Mouse (Mus musculus) adrenal gland, postnatal 4 days (tissue): ENCODE measurements around the gene Gm17409. TPM values are rescaled to one million over a fixed set of nuclear protein-coding genes. Genes with fewer than 3 reads are reported as not detected.
A peak's percentile ranks its signal among the peaks of the same experiment; 100 is the strongest.

Source experiments
- DNase-seq, 2 experiments: peaks; one replicate each; pipeline ENCODE4 v3.0.0; 2021 to 2022; ENCODE audit warnings: low spot score in 2 of 2, mixed read lengths in 2 of 2
- long read RNA-seq, 2 experiments: library from polyadenylated mRNA; stranded (forward); transcript quantifications; one replicate each; pipeline ENCODE4 v2.0.0; 2021
- total RNA-seq, 2 experiments: library from RNA; stranded (reverse); gene quantifications; 2 replicates each; pipeline ENCODE4 v1.2.3; 2021

Gm17409 gene
- not detected for total RNA-seq
- long read RNA-seq, experiment 1: 0 reads
- long read RNA-seq, experiment 2: 0 reads

GRCm38 (mm10) chr2:58469816-58470215 lies at the start of gene Gm17409:
TSS of gene Gm17409 (plus strand) at chr2:58470116.
- DNase-seq: no peak

DNA sequence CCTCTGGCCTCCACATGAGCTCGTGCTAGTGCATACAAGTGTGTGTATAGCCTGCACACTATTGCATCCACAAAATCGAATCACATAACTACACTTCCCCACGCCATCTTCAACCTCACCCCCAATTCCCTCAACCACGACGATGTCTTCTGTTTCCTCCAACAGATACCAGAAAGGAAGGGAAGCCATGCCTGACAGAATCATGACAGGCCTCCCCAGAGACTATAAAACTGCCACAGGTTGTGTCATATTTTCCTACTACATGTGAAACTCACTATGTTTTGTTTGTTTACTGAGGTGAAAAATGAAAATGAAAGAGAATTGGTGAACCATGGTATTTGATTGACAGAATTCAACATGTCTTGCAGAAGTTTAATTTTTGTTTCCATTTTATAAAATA lies 46.6 kb upstream of the Gm17409 start:
- DNase-seq: no peak

GRCm38 (mm10) chr2:58425436-58426004 lies 44.4 kb upstream of the Gm17409 start:
- no peak for DNase-seq

- DNase-seq: no peak
These were observed 37.7 kb upstream of the Gm17409 start for GRCm38 (mm10) chr2:58432211-58432610.

DNA sequence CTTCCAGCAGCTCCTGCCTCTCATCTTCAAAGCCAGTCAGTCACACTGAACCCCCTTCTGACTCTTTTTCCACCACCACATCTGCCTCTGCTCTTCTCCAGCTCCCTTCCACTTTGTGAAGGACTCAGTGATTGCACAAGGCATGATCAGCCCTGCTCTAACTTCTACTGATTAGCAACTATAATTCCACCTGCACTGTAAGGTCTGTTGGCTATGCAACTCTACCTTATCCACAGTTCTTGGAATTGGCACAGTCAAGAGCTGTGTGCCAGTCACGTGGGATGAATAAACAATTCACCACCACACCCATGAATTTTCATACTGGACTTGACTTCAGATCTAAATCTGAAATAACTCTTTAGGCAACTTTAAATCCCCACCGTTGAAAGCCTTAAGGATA lies 36.6 kb upstream of the Gm17409 start:
- DNase-seq: no peak

- DNase-seq: no peak
These were observed 35.5 kb upstream of the Gm17409 start for GRCm38 (mm10) chr2:58434438-58434837.

DNA sequence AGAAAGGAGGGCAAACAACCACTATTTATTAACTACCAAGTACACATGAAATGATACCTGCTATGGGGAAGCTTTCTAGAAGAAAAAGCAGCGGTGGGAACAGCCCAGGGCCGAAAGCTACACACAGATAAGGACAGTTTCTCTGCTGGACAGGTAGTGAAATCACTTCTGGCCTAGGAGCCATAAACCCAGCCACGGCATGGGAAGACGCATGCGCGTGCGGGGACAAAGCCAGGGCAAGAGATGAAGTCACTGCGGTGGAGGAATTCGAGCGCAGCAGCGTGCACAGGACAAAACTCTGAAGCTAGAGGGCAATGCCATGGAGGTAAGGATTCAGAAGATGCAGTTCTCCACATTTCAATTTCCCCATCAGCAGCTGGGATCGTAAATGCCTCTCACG lies 34.4 kb upstream of the Gm17409 start:
- DNase-seq: no peak

DNA sequence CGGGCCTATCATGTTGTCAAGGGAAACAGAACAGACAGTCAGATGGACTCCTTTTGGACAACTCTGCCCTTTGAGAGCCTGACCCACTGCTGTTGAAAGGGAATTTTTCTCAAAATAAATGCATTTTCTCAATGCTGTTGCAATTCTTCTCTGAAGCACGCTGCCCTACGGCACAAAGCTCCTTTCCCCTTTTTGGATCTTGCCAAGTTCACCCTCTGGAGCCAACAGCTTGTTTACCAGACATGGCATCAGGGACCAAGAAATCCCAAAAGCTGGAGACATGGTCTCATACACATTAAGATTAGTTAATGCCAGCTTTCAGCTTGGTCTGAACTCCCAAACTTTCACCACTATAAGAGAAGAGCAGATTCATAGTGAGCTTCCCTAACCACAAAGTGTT lies 33.0 kb upstream of the Gm17409 start:
- DNase-seq: no peak

GRCm38 (mm10) chr2:58443163-58443562 lies 26.8 kb upstream of the Gm17409 start:
- DNase-seq: no peak

DNA sequence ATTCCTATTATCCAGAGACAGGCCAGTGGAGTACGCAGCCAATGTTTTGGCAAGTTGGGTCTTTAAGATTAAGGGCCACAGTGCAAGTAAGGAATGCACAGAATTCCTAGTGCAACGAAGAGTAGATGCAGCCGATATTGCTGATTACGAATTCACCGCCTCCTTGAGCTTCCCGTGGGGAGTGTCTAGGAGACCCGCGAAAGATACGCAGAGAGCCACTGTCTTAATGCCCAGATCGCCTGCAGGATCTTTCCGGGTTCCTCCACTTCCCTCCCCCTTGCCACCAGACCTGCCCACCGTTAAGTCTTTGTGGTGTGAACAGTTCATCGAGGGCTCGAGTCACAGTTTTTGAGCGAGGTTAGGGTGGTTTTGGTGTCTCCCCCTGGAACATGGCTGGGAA lies 22.9 kb upstream of the Gm17409 start:
- no peak for DNase-seq

DNA sequence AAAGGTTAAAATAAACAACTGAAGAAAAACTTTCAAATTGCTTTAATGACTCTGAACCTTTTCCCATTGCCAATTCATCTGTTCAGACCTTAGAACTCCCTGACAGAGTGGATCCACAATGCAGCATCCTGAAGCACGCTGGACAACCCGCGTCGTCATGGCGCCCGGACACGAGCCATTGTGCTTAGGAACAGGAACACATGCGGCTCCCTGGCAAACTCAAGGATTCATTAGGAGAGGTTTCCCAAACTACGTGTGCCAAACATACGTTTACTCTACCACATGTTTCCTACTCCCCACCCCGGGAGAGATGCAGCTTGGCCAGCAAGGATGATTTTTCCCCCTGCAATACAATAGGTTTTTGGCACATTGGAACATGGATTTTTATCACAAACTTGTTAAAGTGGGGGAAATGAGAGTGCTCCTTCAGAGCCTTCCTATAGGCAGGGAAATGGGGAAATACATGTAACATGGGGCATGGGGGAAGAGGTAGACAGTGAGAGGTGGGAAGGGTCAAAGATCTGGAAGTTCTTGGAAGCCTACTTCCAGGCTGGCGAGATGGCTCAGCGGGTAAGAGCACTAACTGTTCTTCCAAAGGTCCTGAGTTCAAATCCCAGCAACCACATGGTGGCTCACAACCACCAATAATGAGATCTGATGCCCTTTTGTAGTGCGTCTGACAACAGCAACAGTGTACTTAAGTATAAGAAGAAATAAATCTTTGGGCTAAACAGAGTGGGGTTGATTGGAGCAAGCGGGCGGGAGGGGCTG lies 15.6 kb upstream of the Gm17409 start:
- DNase-seq: no peak

DNA sequence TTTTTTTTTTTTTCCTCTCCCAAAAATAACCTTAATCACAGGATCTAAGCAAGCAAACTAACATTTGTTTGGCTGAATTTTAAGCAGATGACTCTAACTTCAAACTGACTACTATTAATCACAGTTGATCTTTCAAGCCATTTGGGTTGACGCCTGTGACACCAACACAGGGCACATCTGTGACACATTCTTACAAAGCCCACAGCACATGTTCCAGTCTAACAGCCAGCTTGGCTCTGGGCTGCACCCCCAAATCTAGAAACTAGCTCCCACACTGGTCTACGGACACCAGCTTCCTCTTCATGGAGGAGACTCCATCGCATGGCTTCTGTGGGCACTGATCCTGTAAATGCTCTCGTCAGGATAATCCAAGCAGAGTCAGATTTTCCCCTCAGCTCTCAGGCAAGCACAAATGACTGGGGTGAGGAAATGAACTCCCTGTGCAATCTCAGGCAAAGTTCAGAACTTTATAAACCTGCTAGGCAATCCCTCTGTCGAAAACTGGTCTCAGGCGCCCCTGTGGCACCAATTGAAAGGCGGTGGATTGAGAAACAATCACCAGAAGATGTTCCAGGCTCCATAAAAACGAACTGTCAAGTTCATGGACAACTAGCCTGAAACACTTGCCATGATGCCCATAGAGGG lies 13.0 kb upstream of the Gm17409 start:
- DNase-seq: no peak

- no peak for DNase-seq
These were observed 12.4 kb upstream of the Gm17409 start for GRCm38 (mm10) chr2:58457488-58457865.

DNA sequence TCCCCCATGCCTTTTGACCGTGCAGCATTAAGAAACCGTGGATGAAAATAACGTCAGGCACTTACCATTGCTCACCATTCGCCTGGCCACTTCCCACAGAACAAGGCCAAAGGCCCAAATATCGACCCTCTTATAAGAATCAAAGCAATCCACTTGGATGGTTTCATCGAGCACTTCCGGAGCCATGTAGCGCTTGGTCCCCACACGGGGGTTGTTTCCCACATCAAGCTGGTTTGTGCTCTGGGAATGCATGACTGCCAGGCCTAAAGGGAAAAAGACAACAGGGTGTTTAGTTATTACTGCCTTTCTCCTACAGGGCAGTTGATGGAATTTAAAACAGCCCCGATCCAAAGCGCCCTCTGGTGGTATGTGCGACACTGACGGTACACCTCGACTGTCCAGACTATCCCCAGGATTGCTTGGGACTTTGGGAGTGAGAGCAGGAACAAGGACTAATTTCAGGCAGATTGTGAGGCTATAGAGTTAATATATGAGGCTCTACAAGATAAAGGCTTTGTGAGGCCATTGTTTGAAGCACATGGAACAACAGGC lies 11.0 kb upstream of the Gm17409 start:
- DNase-seq: no peak

GRCm38 (mm10) chr2:58470290-58470689 lies 374 bp downstream of the Gm17409 start:
- no peak for DNase-seq

DNA sequence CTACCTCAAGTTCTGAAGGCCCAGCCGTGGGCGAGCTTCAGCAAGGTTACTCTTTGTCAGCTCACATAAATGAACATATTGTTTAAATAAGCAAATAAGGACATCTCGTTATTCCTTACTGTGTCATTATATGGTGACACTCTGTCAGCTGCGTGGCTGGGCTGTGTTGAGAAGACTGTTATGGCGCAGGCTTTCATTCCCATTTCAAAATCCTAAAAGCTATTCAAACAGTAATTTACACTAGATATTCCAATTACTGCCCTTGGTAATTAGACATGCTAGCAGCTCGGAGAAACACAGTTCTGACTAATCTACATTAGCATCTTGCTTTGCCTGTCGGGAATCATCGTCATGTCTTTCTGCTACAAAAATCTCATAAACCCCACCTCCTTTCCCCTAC lies 5.7 kb downstream of the Gm17409 start:
- no peak for DNase-seq

- peak; percentile 61 to 73 for DNase-seq
These were observed 7.2 kb downstream of the Gm17409 start for GRCm38 (mm10) chr2:58476956-58477715.

- DNase-seq: no peak
These were observed 8.2 kb downstream of the Gm17409 start for GRCm38 (mm10) chr2:58478144-58478543.

DNA sequence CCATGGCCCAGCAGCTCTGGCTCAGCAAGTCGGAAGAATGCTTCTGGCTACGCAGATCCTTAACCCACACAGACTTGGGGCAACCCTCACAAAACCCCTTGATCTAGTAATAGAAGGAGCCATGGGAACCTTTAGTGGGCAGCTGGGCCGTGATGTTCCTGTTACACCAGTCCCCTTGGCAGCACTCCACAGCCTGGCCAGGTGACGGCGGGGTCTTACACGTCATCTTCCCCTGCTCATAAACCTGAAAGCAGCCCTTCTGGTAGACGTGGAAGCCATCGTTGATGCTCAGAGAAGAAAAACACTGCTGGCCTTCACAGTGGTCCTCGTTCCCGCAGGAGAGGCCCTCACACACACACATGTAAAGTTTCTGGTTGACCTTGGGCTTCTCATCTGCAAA lies 9.6 kb downstream of the Gm17409 start:
- DNase-seq: no peak

DNA sequence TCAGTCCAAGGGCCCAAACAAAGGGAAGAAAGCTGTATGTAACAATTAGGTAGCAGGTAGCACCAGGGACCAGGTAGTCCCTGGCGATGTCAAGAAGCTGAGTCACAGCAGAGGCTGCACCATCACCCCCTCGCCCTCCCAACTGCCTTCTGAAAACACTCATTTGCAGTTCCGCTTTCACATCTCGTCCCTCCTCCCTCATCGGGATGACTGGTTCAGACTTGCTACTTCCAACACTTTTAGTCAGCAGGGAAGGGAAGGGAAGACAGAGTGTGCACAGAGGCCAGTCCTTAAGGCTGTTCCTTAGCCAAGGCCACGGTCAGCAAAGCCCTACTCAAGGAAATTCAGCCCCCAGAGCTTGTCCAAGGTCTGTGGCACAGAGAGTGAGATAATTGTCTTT lies 10.8 kb downstream of the Gm17409 start:
- DNase-seq: no peak

DNA sequence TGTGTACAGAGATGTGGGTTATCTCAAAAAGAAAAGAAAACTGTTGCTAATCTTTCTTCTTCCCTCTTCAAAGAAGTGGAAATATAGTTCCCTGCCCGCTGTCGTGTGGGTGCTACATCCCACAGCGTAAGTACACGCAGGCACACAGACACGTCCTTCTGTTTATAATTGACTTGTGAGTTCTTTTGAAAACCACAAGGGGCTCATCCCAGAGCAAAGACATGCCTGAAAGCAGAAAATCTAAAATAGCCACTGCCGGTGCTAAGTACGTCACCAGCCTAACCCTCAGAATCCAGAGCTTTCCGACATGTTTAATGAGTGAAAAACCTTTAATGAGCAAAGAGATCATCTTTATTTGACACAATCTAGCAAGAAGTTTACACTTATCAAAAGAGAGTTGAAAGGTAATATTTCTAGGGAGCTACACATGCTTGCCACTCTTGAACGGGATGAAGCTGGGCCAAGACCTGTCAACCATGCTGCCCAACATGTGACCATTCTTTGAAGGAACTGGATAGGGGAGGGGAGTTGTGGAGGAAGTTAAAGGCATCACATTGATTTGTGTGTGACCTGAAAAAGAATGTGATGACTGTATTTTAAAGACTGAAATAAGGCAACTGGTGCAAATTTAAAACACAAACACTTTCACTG lies 11.7 kb downstream of the Gm17409 start:
- no peak for DNase-seq
